Mouse (Mus musculus): Measurements from ENCODE around the gene Rasgef1b.

GRCm38 (mm10) chr5:99506109-99506508, 222.8 kb downstream of the Rasgef1b start:
- TF ChIP-seq CTCF (IDR thresholded peaks at IDR 0.05; ENCODE audit: low read depth, low read length) (no peak), POLR2A (IDR thresholded peaks at IDR 0.05; ENCODE audit: extremely low read depth, insufficient read depth, low read length) (no peak)

All from liver, adult 2 months (tissue).